Mouse (Mus musculus) intestine, embryonic 15.5 days (tissue): ENCODE data around the gene Rbms3. TPM values are rescaled to one million over a fixed set of nuclear protein-coding genes. Genes with fewer than 3 reads are reported as not detected.

Source experiments
- ATAC-seq: fragments of 200-750 bp; cut with Nextera tagmentation; 2 replicates; pipeline ENCODE4 v1.8.0; 2017; ENCODE audit warnings: moderate TSS enrichment, moderate library complexity
- H3K27ac ChIP-seq: fragments of 300-500 bp; sonication (generic); 2 replicates; pipeline ENCODE4 v1.5.1; 2015; ENCODE audit warnings: mild to moderate bottlenecking, inconsistent platforms
- H3K27me3 ChIP-seq: fragments of 300-500 bp; sonication (generic); replicated peaks from 2 replicates; pipeline ENCODE4 v1.6.1; 2015; ENCODE audit warnings: inconsistent platforms
- H3K36me3 ChIP-seq: fragments of 300-500 bp; sonication (generic); 2 replicates; pipeline ENCODE4 v1.6.1; 2015; ENCODE audit warnings: inconsistent platforms
- H3K4me1 ChIP-seq: fragments of 300-500 bp; sonication (generic); replicated peaks from 2 replicates; pipeline ENCODE4 v1.6.1; 2015; ENCODE audit warnings: inconsistent platforms
- H3K4me2 ChIP-seq: fragments of 300-500 bp; sonication (generic); replicated peaks from 2 replicates; pipeline ENCODE4 v1.6.1; 2015; ENCODE audit warnings: mild to moderate bottlenecking, inconsistent platforms
- H3K4me3 ChIP-seq: fragments of 300-500 bp; sonication (generic); replicated peaks from 2 replicates; pipeline ENCODE4 v1.5.1; 2015; ENCODE audit warnings: inconsistent platforms
- H3K9ac ChIP-seq: fragments of 300-500 bp; sonication (generic); 2 replicates; pipeline ENCODE4 v1.6.1; 2015; ENCODE audit warnings: inconsistent platforms
- H3K9me3 ChIP-seq: fragments of 300-500 bp; sonication (generic); 2 replicates; pipeline ENCODE4 v1.6.1; 2016; ENCODE audit warnings: inconsistent platforms
- WGBS: fragments of 180-500 bp; shearing (Covaris S2); methylation state at CpG from one replicate; pipeline ENCODE4 v1.1.7; 2015; 5-methylcytosine and 5-hydroxymethylcytosine counted together
- polyA plus RNA-seq: library from polyadenylated mRNA; unstranded; fragments of >200 nt; fragmentation: Nextera tagmentation; extraction: Ambion mirVana; gene quantifications from 2 replicates; pipeline ENCODE4 v1.2.1, GENCODE M21; 2015

The Rbms3 gene
- polyA plus RNA-seq, 1 experiment from 2014 or later, result 53.0 TPM

DNA sequence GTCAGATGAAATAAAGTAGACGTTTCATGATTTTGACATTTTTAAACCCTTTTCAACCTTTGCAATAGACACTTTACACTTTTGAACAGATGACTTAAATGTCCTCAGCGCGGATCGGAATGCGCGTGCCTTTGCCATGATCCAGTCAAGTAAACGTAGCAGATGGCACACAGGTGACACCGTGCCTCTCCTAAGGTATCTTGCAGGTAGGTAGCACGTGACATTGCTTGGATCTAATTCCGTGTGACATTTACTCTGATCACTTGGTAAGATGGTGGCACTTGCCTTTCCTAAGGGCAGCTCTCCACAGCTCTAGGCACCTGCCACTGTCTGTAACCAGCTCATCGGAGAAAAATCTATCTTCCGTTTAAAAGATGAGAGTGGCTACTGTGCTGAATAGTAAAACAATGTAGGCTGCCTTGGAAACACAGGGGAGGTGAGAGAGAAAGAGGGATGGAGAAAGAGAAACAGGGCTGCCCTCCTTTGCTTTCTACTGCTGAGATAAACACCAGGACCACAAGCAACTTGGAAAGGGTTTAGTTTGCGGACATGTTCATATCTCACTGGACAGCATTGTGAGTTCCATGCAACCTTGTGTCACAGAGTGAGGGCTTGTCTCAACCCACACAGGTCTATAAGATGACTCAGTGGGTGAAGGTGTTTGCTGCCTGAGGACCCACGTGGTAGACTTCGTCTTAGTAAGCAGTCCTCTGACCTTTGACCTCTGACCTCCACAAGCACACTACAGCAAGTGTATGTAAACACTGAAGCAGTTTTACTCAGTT lies 338.5 kb downstream of the Rbms3 start:
- H3K9me3 ChIP-seq, result no peaks in the 10 kb centered on the region
- ATAC-seq, result no peak
- H3K4me1 ChIP-seq, result no peaks in the 10 kb centered on the region
- no peak overlapping the region for H3K27ac ChIP-seq
- H3K4me2 ChIP-seq, result no peak overlapping the region
- no peaks in the 10 kb centered on the region for H3K36me3 ChIP-seq
- H3K4me3 ChIP-seq, result no peak overlapping the region
- WGBS, result 78% methylated on average over 15 of the region's 15 CpGs
- no peak overlapping the region for H3K9ac ChIP-seq
- H3K27me3 ChIP-seq, result no peaks in the 10 kb centered on the region

DNA sequence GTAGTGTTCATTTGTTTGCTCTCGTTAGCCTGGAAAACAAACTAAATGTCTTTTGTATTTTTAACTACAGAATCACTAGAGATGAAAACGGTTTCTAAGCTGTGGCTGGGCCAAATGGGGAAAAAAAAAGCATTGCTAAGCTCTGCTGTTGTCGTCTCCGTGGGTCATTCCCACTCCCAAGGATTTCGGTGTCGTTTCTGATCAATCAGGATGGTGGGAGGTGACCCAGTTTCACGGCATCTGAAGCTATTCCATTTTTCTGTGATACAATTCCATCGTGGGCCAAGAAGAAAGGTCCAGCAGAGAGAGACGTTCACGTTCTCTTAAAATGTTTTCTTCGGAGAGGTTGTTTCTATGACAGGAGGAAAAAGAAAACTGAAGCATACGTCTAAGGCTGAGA lies 354.9 kb downstream of the Rbms3 start:
- H3K27ac ChIP-seq, result no peak overlapping the region
- H3K9me3 ChIP-seq, result no peaks in the 10 kb centered on the region
- H3K27me3 ChIP-seq, result no peaks in the 10 kb centered on the region
- ATAC-seq, result no peak
- no peaks in the 10 kb centered on the region for H3K4me1 ChIP-seq
- H3K4me3 ChIP-seq, result no peak overlapping the region
- 85% methylated on average over 12 of the region's 12 CpGs for WGBS
- no peaks in the 10 kb centered on the region for H3K36me3 ChIP-seq
- no peak overlapping the region for H3K9ac ChIP-seq
- no peak overlapping the region for H3K4me2 ChIP-seq

DNA sequence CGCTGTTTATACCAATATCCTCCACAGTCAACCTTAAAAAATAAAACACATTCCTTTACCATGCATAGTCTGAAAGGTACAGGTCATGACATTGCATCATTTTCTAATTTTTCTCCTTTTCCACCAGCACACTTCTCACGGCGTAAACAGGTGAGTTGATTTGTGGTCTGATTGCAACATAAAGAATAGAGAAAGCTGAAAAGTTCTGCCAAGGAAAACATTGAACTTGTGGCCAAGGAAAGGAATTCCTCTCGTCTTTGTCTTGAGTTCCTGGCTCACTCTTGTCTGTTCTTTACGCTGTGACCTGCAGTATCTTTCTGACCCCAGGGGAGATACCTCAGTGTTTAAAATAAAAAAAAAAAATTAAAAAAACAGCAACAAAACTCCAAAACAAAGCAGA lies 370.1 kb downstream of the Rbms3 start:
- H3K9me3 ChIP-seq, result no peaks in the 10 kb centered on the region
- WGBS, result 84% methylated on average over 5 of the region's 5 CpGs
- H3K4me2 ChIP-seq, result no peak overlapping the region
- no peak overlapping the region for H3K27ac ChIP-seq
- ATAC-seq, result no peak
- H3K9ac ChIP-seq, result no peak overlapping the region
- H3K27me3 ChIP-seq, result no peaks in the 10 kb centered on the region
- no peaks in the 10 kb centered on the region for H3K36me3 ChIP-seq
- H3K4me3 ChIP-seq, result no peak overlapping the region
- H3K4me1 ChIP-seq, result no peaks in the 10 kb centered on the region

DNA sequence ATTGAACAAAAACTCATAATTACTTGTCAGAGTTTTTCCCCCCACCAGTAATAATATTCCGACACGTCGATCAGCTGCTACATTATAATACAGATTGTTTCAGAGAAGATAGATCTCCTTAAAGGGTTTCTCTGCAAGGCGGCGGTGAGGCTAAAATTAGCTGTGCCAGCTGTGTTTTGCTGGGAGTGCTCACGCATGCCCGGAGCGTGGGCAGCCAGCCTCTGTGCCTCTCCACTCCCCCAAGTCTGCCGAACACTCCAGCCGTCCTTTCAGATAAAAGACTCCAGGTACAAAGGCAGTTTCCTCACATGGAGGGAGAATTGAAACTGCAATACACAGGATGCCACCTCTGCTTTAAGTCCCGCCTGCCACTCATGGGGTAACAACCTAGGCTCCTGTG lies 376.4 kb downstream of the Rbms3 start:
- Histone ChIP-seq H3K4me3 (peak overlapping the region; percentile 31), H3K9me3 (no peaks in the 10 kb centered on the region), H3K9ac (peak overlapping the region; percentile 36; the same call in 1 of the 2 replicates), H3K4me2 (peak overlapping the region; percentile 83), H3K4me1 (peaks cover 3% of the 10 kb centered on the region; the same call in 1 of the 2 replicates), H3K36me3 (no peaks in the 10 kb centered on the region), H3K27me3 (no peaks in the 10 kb centered on the region), H3K27ac (no peak overlapping the region)
- WGBS, result 40% methylated on average over 11 of the region's 11 CpGs
- no peak for ATAC-seq

DNA sequence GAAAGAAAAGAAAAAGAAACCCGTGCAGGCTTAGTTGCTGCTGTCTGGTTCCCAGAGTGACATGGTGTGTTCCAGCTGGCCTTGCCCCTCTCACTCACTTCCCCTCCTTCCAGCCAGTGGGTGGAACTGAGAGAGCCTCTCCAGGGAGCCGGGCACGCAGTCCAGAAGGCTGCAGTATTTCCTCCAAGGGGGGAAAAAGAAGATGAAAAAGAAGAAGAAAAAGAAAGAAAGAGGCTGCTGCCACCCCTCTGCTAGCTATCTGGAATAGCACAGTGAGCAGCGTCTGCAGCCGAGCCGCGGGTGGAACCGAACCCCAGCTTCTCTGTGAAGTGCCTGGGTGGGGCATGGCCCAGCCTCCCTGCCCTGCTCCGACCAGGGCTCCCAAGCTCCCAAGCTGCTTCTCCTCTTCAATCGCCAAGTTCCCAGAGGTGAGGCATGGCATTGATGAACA lies 377.3 kb downstream of the Rbms3 start:
- peak overlapping the region; percentile 63 for H3K4me3 ChIP-seq
- H3K27ac ChIP-seq, result peak overlapping the region; percentile 72; the same call in 1 of the 2 replicates
- H3K9me3 ChIP-seq, result no peaks in the 10 kb centered on the region
- no peaks in the 10 kb centered on the region for H3K36me3 ChIP-seq
- ATAC-seq, result peak; percentile 91
- H3K4me1 ChIP-seq, result peaks cover 10% of the 10 kb centered on the region
- H3K9ac ChIP-seq, result peak overlapping the region; percentile 72
- 2% methylated on average over 10 of the region's 10 CpGs for WGBS
- peak overlapping the region; percentile 83 for H3K4me2 ChIP-seq
- no peaks in the 10 kb centered on the region for H3K27me3 ChIP-seq

DNA sequence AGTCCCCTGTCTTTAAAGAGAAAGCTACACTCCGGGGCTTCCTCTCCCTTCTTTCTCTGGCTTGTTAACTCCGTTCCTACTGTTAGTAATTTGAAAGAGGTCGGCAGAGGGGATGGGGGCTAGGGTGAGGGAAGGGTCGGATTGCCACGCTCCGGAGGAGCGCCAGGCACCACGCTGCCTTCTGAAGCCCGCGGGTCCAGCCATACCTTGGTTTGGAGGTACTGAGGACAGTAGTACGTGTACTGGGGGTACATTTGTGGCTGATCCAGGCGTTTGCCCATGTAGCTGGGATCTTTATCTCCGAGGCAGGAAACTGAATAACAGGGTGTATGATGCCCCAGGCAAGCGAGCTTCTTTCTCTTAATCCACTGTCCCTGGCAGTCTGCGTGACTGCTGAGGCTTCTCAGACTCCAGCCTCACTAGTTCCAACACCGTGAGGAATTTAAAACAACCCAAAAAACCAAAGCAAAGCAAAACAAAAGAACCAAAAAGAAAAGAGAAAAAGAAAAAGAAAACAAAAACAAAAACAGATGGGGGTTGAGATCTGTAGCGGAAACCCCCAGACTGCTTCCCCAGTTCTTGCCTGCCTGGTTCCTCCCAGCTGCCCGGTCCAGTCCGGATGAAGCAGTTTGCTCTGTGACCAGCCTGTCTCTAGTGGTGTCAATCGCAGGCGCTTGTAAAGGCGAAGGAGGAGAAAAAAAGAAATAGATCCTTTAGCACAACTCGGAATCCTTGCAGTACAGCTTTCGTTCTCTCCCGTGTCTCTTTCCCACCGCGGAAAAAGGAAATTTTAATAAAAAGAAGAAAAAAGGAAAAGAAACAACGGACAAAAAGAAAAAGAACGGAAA lies 378.0 kb downstream of the Rbms3 start:
- H3K9ac ChIP-seq, result peak overlapping the region; percentile 72
- H3K27me3 ChIP-seq, result no peaks in the 10 kb centered on the region
- H3K4me1 ChIP-seq, result peaks cover 14% of the 10 kb centered on the region
- H3K4me3 ChIP-seq, result peak overlapping the region; percentile 63
- WGBS, result under 1% methylated on average over 29 of the region's 29 CpGs
- peak overlapping the region; percentile 83 for H3K4me2 ChIP-seq
- H3K9me3 ChIP-seq, result no peaks in the 10 kb centered on the region
- peak; percentile 76 for ATAC-seq
- H3K36me3 ChIP-seq, result no peaks in the 10 kb centered on the region
- H3K27ac ChIP-seq, result peak overlapping the region; percentile 83

DNA sequence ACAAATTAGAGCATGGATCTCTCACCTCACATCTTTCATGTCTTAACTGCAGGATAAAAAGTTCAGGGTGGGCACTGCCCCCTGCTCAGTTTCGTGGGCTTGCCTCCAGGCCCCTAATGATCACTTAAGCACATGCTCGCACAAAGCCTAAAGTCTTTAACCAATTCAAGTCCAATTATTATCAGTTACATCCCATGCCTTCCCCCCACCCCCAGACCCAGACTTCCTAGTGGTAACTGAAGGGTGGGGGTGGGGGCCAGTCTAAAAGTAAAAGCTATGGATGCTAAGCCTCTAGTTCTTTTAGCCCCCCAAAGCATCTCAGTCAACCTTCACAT lies 378.9 kb downstream of the Rbms3 start:
- ATAC-seq, result no peak
- peak overlapping the region; percentile 83 for H3K27ac ChIP-seq
- 14% methylated on average over 2 of the region's 2 CpGs for WGBS
- no peaks in the 10 kb centered on the region for H3K36me3 ChIP-seq
- H3K4me1 ChIP-seq, result peaks cover 20% of the 10 kb centered on the region
- H3K9ac ChIP-seq, result peak overlapping the region; percentile 72
- H3K4me3 ChIP-seq, result peak overlapping the region; percentile 63
- peak overlapping the region; percentile 83 for H3K4me2 ChIP-seq
- no peaks in the 10 kb centered on the region for H3K27me3 ChIP-seq
- no peaks in the 10 kb centered on the region for H3K9me3 ChIP-seq

DNA sequence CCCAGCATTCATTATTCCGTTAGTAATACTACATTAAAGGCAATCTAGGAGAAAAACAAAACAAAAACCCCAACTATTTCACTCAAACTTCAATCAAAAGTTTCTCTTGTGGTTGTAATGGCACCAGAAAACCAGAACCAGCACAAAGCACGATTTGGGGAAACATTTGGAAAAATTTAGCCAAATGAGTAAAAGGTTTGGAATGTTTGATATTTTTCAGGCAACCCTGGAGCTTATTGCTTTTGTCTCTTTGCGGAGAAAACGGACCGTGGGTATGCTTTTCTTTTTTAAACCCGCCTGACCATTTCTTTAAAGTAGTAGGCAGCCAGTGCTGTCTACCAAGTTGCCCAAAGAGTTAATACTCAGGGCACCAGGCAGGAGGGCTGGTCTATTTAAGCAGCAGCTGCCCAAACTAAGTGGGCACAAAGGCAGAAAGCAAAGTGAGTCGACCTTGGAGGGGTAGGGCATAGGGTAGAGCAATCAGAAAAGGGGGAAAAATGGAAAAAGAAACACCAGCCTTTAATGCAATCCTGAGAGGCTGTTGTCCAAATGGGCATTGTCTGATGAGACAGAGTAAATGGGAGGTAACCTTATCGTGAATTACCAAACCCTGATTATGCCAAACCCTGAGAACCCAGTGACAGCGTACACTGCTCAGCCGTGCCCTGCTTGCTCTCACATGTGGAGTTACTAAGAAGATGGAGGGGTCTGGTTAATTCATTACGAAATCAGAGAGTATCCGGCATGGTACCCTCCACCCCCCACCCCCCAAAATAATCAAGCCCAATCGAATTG lies 379.5 kb downstream of the Rbms3 start:
- Histone ChIP-seq H3K27ac (peak overlapping the region; percentile 52), H3K4me2 (peak overlapping the region; percentile 83), H3K4me1 (peaks cover 20% of the 10 kb centered on the region), H3K4me3 (peak overlapping the region; percentile 63), H3K27me3 (no peaks in the 10 kb centered on the region), H3K9me3 (no peaks in the 10 kb centered on the region), H3K9ac (peak overlapping the region; percentile 72), H3K36me3 (no peaks in the 10 kb centered on the region)
- ATAC-seq, result no peak
- 32% methylated on average over 13 of the region's 13 CpGs for WGBS

DNA sequence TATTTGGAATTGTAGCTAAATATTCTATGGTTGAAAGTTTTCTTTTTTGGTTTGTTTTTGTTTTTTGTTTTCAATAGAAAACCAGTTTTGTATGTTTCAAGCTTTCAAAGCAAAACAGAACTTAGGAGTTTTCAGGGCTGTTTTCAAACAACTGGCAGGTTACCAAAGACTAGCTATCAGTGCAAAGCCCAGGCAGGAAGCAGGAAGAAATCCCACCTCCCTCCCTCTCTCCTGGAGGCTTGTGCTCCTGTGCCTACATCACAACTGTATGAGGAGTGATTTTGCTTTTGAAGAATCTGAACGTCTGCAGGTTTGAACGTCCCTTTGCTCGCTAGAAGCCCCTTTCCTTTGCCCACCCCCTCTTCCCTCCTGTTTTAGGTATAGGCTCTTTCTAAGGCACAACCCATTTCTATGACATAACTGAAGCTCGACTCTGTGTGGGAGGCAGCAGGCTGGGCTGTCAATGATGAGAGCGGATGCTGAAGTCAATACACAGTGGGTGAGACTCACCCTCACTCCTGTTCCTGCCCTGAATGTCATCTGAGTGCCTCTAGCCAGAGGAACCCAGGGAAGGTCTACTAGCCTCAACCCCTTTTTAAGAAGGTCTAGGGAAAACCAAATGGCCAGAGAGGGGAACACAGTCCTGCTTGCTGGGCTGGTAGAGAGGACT lies 382.3 kb downstream of the Rbms3 start:
- Histone ChIP-seq H3K27me3 (no peaks in the 10 kb centered on the region), H3K36me3 (no peaks in the 10 kb centered on the region), H3K4me1 (peaks cover 16% of the 10 kb centered on the region), H3K9me3 (no peaks in the 10 kb centered on the region), H3K9ac (peak overlapping the region; percentile 6; the same call in 1 of the 2 replicates), H3K27ac (peak overlapping the region; percentile 23; the same call in 1 of the 2 replicates), H3K4me2 (peak overlapping the region; percentile 48), H3K4me3 (no peak overlapping the region)
- WGBS, result 26% methylated on average over 5 of the region's 5 CpGs
- ATAC-seq, result no peak

DNA sequence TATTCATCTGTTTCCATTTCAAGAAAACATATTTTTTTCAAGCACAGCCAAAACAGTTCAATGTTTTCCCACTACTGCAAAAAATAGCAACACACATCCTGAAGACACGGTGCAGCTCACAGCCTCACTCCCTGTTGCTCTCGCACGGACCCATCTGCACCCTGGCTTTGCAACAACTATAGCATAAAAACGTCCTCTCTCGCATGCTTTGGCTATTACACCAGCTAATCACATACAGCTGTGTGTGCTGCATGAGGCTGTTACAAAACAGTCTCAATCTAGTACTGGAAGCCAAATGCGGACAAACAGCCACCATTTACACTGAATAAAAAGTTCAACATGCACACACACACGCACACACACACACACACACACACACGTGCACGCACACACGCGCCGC lies 383.5 kb downstream of the Rbms3 start:
- Histone ChIP-seq H3K9ac (no peak overlapping the region), H3K4me3 (no peak overlapping the region), H3K4me2 (no peak overlapping the region), H3K27me3 (no peaks in the 10 kb centered on the region), H3K4me1 (peaks cover 16% of the 10 kb centered on the region), H3K36me3 (peaks cover 4% of the 10 kb centered on the region; the same call in 1 of the 2 replicates), H3K27ac (no peak overlapping the region), H3K9me3 (no peaks in the 10 kb centered on the region)
- WGBS, result 69% methylated on average over 12 of the region's 12 CpGs
- no peak for ATAC-seq

DNA sequence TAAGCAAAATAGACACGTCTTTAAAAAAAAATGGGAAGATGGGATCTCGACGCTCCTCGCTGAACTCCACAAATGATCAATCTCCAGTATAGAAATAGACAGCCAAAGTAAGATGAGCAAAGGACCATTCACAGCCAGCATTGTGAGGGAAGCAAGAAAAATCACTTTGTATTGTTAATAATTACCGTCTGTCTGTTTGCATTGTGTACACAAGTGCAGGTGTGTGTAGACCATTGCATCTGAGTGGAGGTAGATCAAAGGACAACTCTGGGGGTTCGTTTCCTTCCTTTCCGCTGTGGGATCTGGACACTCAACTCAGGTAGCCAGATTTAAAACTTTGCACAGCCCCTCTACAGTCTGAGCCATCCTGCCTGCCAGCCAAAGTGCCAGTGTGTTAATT lies 386.3 kb downstream of the Rbms3 start:
- H3K4me2 ChIP-seq, result no peak overlapping the region
- ATAC-seq, result peak; percentile 43; the same call in 1 of the 2 replicates
- WGBS, result 72% methylated on average over 7 of the region's 7 CpGs
- H3K4me3 ChIP-seq, result no peak overlapping the region
- H3K27ac ChIP-seq, result no peak overlapping the region
- H3K4me1 ChIP-seq, result peaks cover 16% of the 10 kb centered on the region
- H3K9me3 ChIP-seq, result no peaks in the 10 kb centered on the region
- no peaks in the 10 kb centered on the region for H3K27me3 ChIP-seq
- H3K36me3 ChIP-seq, result peaks cover 4% of the 10 kb centered on the region; the same call in 1 of the 2 replicates
- no peak overlapping the region for H3K9ac ChIP-seq
